Mouse (Mus musculus) heart, postnatal 0 days (tissue): Measurements from ENCODE around the gene Igfbp1. TPM values are rescaled to one million over a fixed set of nuclear protein-coding genes. Genes with fewer than 3 reads are reported as not detected.

Experiments used
- ATAC-seq: fragments of 200-750 bp; cut with Nextera tagmentation; 2 replicates; pipeline ENCODE4 v1.8.0; 2017; ENCODE audit warnings: low read depth, moderate number of reproducible peaks, moderate library complexity; ENCODE audit not compliant: insufficient read depth
- DNase-seq: peaks from one replicate; pipeline ENCODE4 v3.0.0-alpha.2; 2016; ENCODE audit warnings: low spot score
- H3K27ac ChIP-seq: fragments of 300-500 bp; sonication (generic); 2 replicates; pipeline ENCODE4 v1.5.1; 2014; ENCODE audit warnings: low read depth, mild to moderate bottlenecking
- H3K27me3 ChIP-seq: fragments of 300-500 bp; sonication (generic); 2 replicates; pipeline ENCODE4 v1.6.1; 2014; ENCODE audit warnings: low read length, mixed read lengths; ENCODE audit not compliant: control insufficient read depth, insufficient read depth
- H3K36me3 ChIP-seq: fragments of 300-500 bp; sonication (generic); replicated peaks from 2 replicates; pipeline ENCODE4 v1.6.1; 2014; ENCODE audit warnings: low read length, mixed read lengths; ENCODE audit not compliant: control insufficient read depth, insufficient read depth
- H3K4me1 ChIP-seq: fragments of 300-500 bp; sonication (generic); 2 replicates; pipeline ENCODE4 v1.6.1; 2014; ENCODE audit warnings: antibody characterized with exemption; ENCODE audit not compliant: control insufficient read depth, insufficient read depth
- H3K4me2 ChIP-seq: fragments of 300-500 bp; sonication (generic); 2 replicates; pipeline ENCODE4 v1.6.1; 2014; ENCODE audit warnings: low read depth, mild to moderate bottlenecking, low read length, moderate library complexity
- H3K4me3 ChIP-seq: fragments of 300-500 bp; sonication (generic); 2 replicates; pipeline ENCODE4 v1.5.1; 2014; ENCODE audit warnings: low read depth, low read length
- H3K9ac ChIP-seq: fragments of 300-500 bp; sonication (generic); replicated peaks from 2 replicates; pipeline ENCODE4 v1.6.1; 2014; ENCODE audit warnings: low read depth, low read length, mixed read lengths
- H3K9me3 ChIP-seq: fragments of 300-500 bp; sonication (generic); replicated peaks from 2 replicates; pipeline ENCODE4 v1.6.1; 2016; ENCODE audit warnings: low read length; ENCODE audit not compliant: control insufficient read depth
- CTCF ChIP-seq: IDR thresholded peaks from 2 replicates; pipeline ENCODE4 v1.5.1; 2016; ENCODE audit warnings: antibody characterized with exemption, control low read depth, low read depth
- EP300 ChIP-seq: IDR thresholded peaks from 2 replicates; pipeline ENCODE4 v1.6.1; 2016; ENCODE audit warnings: antibody characterized with exemption, low read depth
- WGBS: fragments of 180-500 bp; shearing (Covaris S2); extraction: QIAGEN DNeasy Blood & Tissue Kit; methylation state at CpG from one replicate; pipeline ENCODE4 v1.1.7; 2014; 5-methylcytosine and 5-hydroxymethylcytosine counted together
- polyA plus RNA-seq: library from polyadenylated mRNA; unstranded; fragments of >200 nt; fragmentation: Nextera tagmentation; extraction: Ambion mirVana; gene quantifications from 2 replicates; pipeline ENCODE4 v1.2.1, GENCODE M21; 2015
- total RNA-seq: library from RNA; depleted of rRNA; stranded (reverse); fragments of >200 nt; gene quantifications from 2 replicates; pipeline ENCODE4 v1.2.3, GENCODE M21; 2014; ENCODE audit warnings: low replicate concordance

Gene Igfbp1
- total and polyA plus RNA-seq, 2 experiments from 2014 or later = 10.6 TPM; not detected in 1

- TF ChIP-seq CTCF = no peak
- TF ChIP-seq EP300 = no peak
- DNase-seq (no peak), ATAC-seq (no peak)
- Histone ChIP-seq H3K27me3 (no peaks in the 10 kb centered on the region), H3K9me3 (no peaks in the 10 kb centered on the region), H3K27ac (no peak overlapping the region), H3K4me3 (no peak overlapping the region), H3K9ac (no peak overlapping the region), H3K4me2 (no peak overlapping the region), H3K4me1 (no peaks in the 10 kb centered on the region), H3K36me3 (no peaks in the 10 kb centered on the region)
- WGBS = 58% methylated on average over 1 of the region's 1 CpGs
Measured at GRCm38 (mm10) chr11:7234436-7234835, 36.9 kb downstream of the Igfbp1 start.

- no peak for TF ChIP-seq EP300
- DNase-seq (no peak), ATAC-seq (no peak)
- Histone ChIP-seq H3K9me3 (no peaks in the 10 kb centered on the region), H3K4me1 (no peaks in the 10 kb centered on the region), H3K27me3 (no peaks in the 10 kb centered on the region), H3K27ac (0 out of 2 replicates have a peak overlapping the region, but pooled peaks have one; percentile 6), H3K36me3 (no peaks in the 10 kb centered on the region), H3K4me3 (no peak overlapping the region), H3K9ac (no peak overlapping the region), H3K4me2 (no peak overlapping the region)
- WGBS = 45% methylated on average over 3 of the region's 3 CpGs
Measured at GRCm38 (mm10) chr11:7234981-7235609, 37.5 kb downstream of the Igfbp1 start.

- no peaks in the 10 kb centered on the region for H3K9me3 ChIP-seq
- no peak overlapping the region for H3K27ac ChIP-seq
- H3K27me3 ChIP-seq = no peaks in the 10 kb centered on the region
- H3K4me1 ChIP-seq = no peaks in the 10 kb centered on the region
- no peak overlapping the region for H3K4me2 ChIP-seq
- WGBS = 77% methylated on average over 2 of the region's 2 CpGs
- DNase-seq = no peak
- TF ChIP-seq EP300 (no peak), CTCF (no peak)
- H3K4me3 ChIP-seq = no peak overlapping the region
- no peak for ATAC-seq
- no peak overlapping the region for H3K9ac ChIP-seq
- no peaks in the 10 kb centered on the region for H3K36me3 ChIP-seq
Measured at GRCm38 (mm10) chr11:7236751-7237150, 39.2 kb downstream of the Igfbp1 start.

GRCm38 (mm10) chr11:7237712-7238111 lies 40.1 kb downstream of the Igfbp1 start:
- Histone ChIP-seq H3K4me3 (no peak overlapping the region), H3K4me2 (no peak overlapping the region), H3K9ac (no peak overlapping the region), H3K27me3 (no peaks in the 10 kb centered on the region), H3K4me1 (no peaks in the 10 kb centered on the region), H3K9me3 (no peaks in the 10 kb centered on the region), H3K36me3 (no peaks in the 10 kb centered on the region), H3K27ac (peak overlapping the region; percentile 51; the same call in 1 of the 2 replicates)
- ATAC-seq (peak; percentile 69), DNase-seq (peak; percentile 69)
- 43% methylated on average over 6 of the region's 6 CpGs for WGBS
- no peak for TF ChIP-seq CTCF
- TF ChIP-seq EP300 = no peak

DNA sequence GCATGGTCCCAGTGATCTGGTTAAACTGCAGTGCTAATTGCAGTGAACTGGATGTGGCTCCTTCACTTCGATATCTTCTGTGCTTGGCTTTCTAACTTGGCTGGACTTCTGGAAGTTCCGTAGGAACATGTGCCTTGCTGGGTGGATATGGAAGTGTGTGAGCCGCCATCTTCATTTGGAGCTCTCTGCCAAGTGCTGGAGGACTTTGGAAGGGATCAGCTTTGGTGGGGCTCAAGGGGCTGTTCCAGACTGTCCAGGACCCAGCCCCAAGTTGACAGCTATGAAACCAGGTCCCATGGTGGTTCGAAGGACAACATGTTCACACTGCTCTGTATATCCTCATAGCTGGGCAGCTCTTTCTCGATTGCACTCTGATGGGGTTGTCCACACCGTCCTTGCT lies 41.0 kb downstream of the Igfbp1 start:
- TF ChIP-seq EP300 (no peak), CTCF (no peak)
- no peaks in the 10 kb centered on the region for H3K36me3 ChIP-seq
- ATAC-seq = no peak
- no peaks in the 10 kb centered on the region for H3K27me3 ChIP-seq
- WGBS = 77% methylated on average over 6 of the region's 6 CpGs
- peak overlapping the region; percentile 51 for H3K27ac ChIP-seq
- no peak overlapping the region for H3K9ac ChIP-seq
- H3K4me3 ChIP-seq = no peak overlapping the region
- H3K4me2 ChIP-seq = no peak overlapping the region
- H3K9me3 ChIP-seq = no peaks in the 10 kb centered on the region
- no peak for DNase-seq
- no peaks in the 10 kb centered on the region for H3K4me1 ChIP-seq
